Mouse (Mus musculus): ENCODE results near the gene Zfp870.

Gene Zfp870

GRCm38 (mm10) chr17:32891239-32892180 lies at the start of gene Zfp870:
Gene Zfp870, minus strand, starts transcription at chr17:32891642.
- peak; percentile 95 for DNase-seq (ENCODE audit: low read depth, low spot score)

GRCm38 (mm10) chr17:32939831-32940230 lies 48.4 kb upstream of the Zfp870 start:
- DNase-seq (ENCODE audit: low read depth, low spot score): no peak

GRCm38 (mm10) chr17:32927803-32928202 lies 36.4 kb upstream of the Zfp870 start:
- no peak for DNase-seq (ENCODE audit: low read depth, low spot score)

- peak; percentile 45 for DNase-seq (ENCODE audit: low read depth, low spot score)
Measured at GRCm38 (mm10) chr17:32924658-32925312, 33.3 kb upstream of the Zfp870 start.

- no peak for DNase-seq (ENCODE audit: low read depth, low spot score)
Measured at GRCm38 (mm10) chr17:32923681-32924080, 32.2 kb upstream of the Zfp870 start.

GRCm38 (mm10) chr17:32919123-32919522 lies 27.7 kb upstream of the Zfp870 start:
- no peak for DNase-seq (ENCODE audit: low read depth, low spot score)

GRCm38 (mm10) chr17:32917131-32917530 lies 25.7 kb upstream of the Zfp870 start, which contains the start of gene Cyp4f14:
Gene Cyp4f14, minus strand, starts transcription at chr17:32917342.
- no peak for DNase-seq (ENCODE audit: low read depth, low spot score)

GRCm38 (mm10) chr17:32916075-32916474 lies 24.6 kb upstream of the Zfp870 start:
- no peak for DNase-seq (ENCODE audit: low read depth, low spot score)

- no peak for DNase-seq (ENCODE audit: low read depth, low spot score)
Measured at GRCm38 (mm10) chr17:32906172-32906571, 14.7 kb upstream of the Zfp870 start.

GRCm38 (mm10) chr17:32905239-32905638 lies 13.8 kb upstream of the Zfp870 start:
- DNase-seq (ENCODE audit: low read depth, low spot score): peak; percentile 51

GRCm38 (mm10) chr17:32904414-32904813 lies 13.0 kb upstream of the Zfp870 start:
- DNase-seq (ENCODE audit: low read depth, low spot score): no peak

- DNase-seq (ENCODE audit: low read depth, low spot score): no peak
Measured at GRCm38 (mm10) chr17:32901751-32902525, 10.5 kb upstream of the Zfp870 start.

GRCm38 (mm10) chr17:32895421-32895820 lies 4.0 kb upstream of the Zfp870 start:
- DNase-seq (ENCODE audit: low read depth, low spot score): no peak

- DNase-seq (ENCODE audit: low read depth, low spot score): no peak
Measured at GRCm38 (mm10) chr17:32893901-32894300, 2.5 kb upstream of the Zfp870 start.

- no peak for DNase-seq (ENCODE audit: low read depth, low spot score)
Measured at GRCm38 (mm10) chr17:32890852-32891238, 597 bp downstream of the Zfp870 start.

- DNase-seq (ENCODE audit: low read depth, low spot score): no peak
Measured at GRCm38 (mm10) chr17:32889611-32890010, 1.8 kb downstream of the Zfp870 start.

- DNase-seq (ENCODE audit: low read depth, low spot score): no peak
Measured at GRCm38 (mm10) chr17:32880320-32881218, 10.9 kb downstream of the Zfp870 start.

- DNase-seq (ENCODE audit: low read depth, low spot score): no peak
Measured at GRCm38 (mm10) chr17:32878773-32879172, 12.7 kb downstream of the Zfp870 start.

GRCm38 (mm10) chr17:32877471-32878171 lies 13.8 kb downstream of the Zfp870 start:
- DNase-seq (ENCODE audit: low read depth, low spot score): peak; percentile 22

- DNase-seq (ENCODE audit: low read depth, low spot score): no peak
Measured at GRCm38 (mm10) chr17:32872696-32873095, 18.7 kb downstream of the Zfp870 start.

Measured in mesoderm, embryonic 11.5 days (tissue).